Mouse (Mus musculus): ENCODE results near the gene Cish. TPM values are rescaled to one million over a fixed set of nuclear protein-coding genes. Genes with fewer than 3 reads are reported as not detected.

Cish gene
- polyA plus RNA-seq, 1 experiment from 2014 or later = 3.7 TPM

DNA sequence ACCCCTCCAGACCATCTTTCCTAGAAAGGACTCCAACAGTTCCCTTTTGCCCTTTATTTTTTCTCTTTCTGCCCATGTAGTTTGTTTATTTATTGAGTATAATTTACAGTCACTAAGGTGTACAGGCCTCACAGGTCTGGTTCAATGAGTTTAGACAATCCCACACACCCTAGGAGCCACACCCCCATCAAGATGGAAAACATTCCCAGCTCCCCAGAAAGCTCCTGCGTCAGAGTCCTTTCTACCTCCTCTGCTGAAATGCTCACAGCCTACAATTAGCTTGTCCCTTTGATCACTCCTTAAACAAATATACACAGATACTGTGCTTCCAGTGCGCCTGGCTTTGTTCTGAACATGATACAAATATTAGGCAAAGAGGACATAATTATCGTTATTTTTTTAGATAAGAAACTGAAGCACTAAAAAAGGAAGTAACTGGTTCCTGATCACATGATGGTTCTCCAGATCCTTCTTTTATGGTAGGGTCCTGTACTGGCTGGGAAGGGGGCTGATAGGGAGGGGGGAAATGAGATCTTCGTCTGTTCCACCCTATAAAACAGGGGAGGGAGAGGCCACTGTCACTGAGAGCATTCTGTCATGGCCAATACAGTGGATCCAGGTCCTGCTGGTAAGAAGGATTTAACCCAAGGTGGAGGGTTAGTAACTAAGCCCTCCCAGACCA lies 28.0 kb upstream of the Cish start:
- no peaks in the 10 kb centered on the region for H3K27me3 ChIP-seq (ENCODE audit: control insufficient read depth, insufficient read depth, low read length)
- WGBS = 46% methylated on average over 4 of the region's 4 CpGs
- H3K36me3 ChIP-seq (replicated peaks; ENCODE audit: control insufficient read depth, insufficient read depth, low read depth, low read length) = no peaks in the 10 kb centered on the region
- H3K4me3 ChIP-seq (ENCODE audit: low read depth, low read length) = no peak overlapping the region
- H3K4me1 ChIP-seq (ENCODE audit: control insufficient read depth, insufficient read depth, low read length) = no peaks in the 10 kb centered on the region
- DNase-seq (ENCODE audit: low spot score) = no peak
- no peak overlapping the region for H3K27ac ChIP-seq (replicated peaks; ENCODE audit: low read depth, low read length)
- no peak overlapping the region for H3K4me2 ChIP-seq (ENCODE audit: low read depth, low read length)
- no peaks in the 10 kb centered on the region for H3K9me3 ChIP-seq (replicated peaks; ENCODE audit: control insufficient read depth, low read length)
- no peak for ATAC-seq (replicated peaks; ENCODE audit: insufficient number of reproducible peaks, low FRiP score, low TSS enrichment, low read depth)
- H3K9ac ChIP-seq (replicated peaks; ENCODE audit: low read length) = no peak overlapping the region

DNA sequence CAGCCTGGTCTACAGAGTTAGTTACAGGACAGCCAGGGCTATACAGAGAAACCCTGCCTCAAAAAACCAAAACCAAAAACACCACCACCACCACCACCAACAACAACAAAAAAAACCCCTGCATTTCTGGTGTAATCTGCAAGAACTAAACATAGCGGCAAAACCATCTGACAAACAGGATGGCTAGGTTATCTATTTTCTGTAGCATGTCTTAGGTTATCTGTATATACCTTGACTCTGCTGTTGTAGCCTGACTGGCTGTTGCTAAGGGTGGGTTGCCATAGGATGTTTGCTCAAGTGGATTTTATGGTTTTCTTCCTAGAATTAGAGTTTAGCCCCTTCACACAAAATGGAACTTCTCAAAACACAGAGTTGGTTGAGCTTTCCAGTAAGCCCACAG lies 26.1 kb upstream of the Cish start:
- H3K9me3 ChIP-seq (replicated peaks; ENCODE audit: control insufficient read depth, low read length) = no peaks in the 10 kb centered on the region
- no peaks in the 10 kb centered on the region for H3K36me3 ChIP-seq (replicated peaks; ENCODE audit: control insufficient read depth, insufficient read depth, low read depth, low read length)
- DNase-seq (ENCODE audit: low spot score) = no peak
- no peak overlapping the region for H3K27ac ChIP-seq (replicated peaks; ENCODE audit: low read depth, low read length)
- WGBS = 97% methylated on average over 1 of the region's 1 CpGs
- H3K4me2 ChIP-seq (ENCODE audit: low read depth, low read length) = no peak overlapping the region
- no peak for ATAC-seq (replicated peaks; ENCODE audit: insufficient number of reproducible peaks, low FRiP score, low TSS enrichment, low read depth)
- H3K9ac ChIP-seq (replicated peaks; ENCODE audit: low read length) = no peak overlapping the region
- no peak overlapping the region for H3K4me3 ChIP-seq (ENCODE audit: low read depth, low read length)
- no peaks in the 10 kb centered on the region for H3K4me1 ChIP-seq (ENCODE audit: control insufficient read depth, insufficient read depth, low read length)
- no peaks in the 10 kb centered on the region for H3K27me3 ChIP-seq (ENCODE audit: control insufficient read depth, insufficient read depth, low read length)

DNA sequence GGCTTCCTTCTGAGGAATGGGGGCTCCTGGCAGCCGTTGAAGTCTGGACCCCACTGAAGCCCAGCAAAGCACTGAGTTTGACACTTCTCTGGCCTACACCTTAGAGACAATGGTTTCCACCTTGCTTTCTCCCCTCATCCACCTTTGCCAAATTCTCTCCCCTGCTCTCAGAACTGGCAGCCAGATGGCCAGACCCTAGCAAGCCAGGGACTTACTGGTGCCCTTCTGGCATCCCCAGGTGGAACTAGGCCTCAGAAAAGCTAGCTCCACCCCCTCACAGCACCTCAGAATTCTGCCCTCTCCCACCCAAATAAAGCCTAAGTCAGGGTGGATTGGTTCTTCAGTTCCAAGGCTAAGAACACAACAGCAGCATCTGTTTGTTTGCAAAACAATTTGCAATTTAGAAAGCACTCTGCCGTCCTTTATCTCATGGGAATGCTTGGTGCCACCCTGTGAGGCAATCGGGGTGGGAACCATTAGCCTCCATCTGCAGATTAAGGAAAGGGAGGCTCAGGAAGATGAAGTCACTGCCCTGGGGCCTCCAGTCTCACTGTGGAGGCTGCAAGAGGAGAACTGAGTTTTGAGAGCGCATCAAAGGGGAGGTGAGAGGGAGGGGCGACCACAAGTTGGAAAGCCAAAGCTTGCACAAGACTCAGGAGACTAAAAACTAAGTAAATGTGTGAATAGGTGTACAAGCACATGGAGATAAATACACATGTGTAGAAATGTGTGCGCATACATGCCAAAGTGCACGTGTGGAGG lies 24.5 kb upstream of the Cish start:
- no peak for DNase-seq (ENCODE audit: low spot score)
- ATAC-seq (replicated peaks; ENCODE audit: insufficient number of reproducible peaks, low FRiP score, low TSS enrichment, low read depth) = no peak
- no peak overlapping the region for H3K9ac ChIP-seq (replicated peaks; ENCODE audit: low read length)
- H3K4me3 ChIP-seq (ENCODE audit: low read depth, low read length) = no peak overlapping the region
- H3K27me3 ChIP-seq (ENCODE audit: control insufficient read depth, insufficient read depth, low read length) = no peaks in the 10 kb centered on the region
- no peak overlapping the region for H3K27ac ChIP-seq (replicated peaks; ENCODE audit: low read depth, low read length)
- H3K36me3 ChIP-seq (replicated peaks; ENCODE audit: control insufficient read depth, insufficient read depth, low read depth, low read length) = no peaks in the 10 kb centered on the region
- H3K9me3 ChIP-seq (replicated peaks; ENCODE audit: control insufficient read depth, low read length) = no peaks in the 10 kb centered on the region
- no peaks in the 10 kb centered on the region for H3K4me1 ChIP-seq (ENCODE audit: control insufficient read depth, insufficient read depth, low read length)
- 70% methylated on average over 7 of the region's 7 CpGs for WGBS
- H3K4me2 ChIP-seq (ENCODE audit: low read depth, low read length) = no peak overlapping the region

DNA sequence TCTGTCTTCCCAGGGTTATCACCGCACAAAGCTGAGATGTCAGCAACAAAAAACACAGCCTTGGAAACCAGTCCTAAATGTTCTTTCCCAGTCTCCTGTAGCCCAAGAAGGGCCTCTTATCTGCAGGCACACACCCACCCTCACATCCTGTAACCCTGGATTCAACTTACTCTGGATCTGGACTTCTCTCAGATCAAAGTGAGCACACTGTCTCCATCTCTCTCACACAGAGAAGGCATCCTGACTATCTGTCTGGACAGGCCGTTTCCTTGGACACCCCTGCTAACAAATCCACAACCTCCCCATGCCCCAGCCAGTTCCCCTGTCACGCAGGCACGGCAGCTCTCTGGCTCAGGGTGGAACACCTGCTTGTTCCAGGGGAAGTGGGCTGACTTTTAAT lies 23.5 kb upstream of the Cish start:
- Histone ChIP-seq H3K36me3 (replicated peaks; ENCODE audit: control insufficient read depth, insufficient read depth, low read depth, low read length) (no peaks in the 10 kb centered on the region), H3K4me2 (ENCODE audit: low read depth, low read length) (no peak overlapping the region), H3K9ac (replicated peaks; ENCODE audit: low read length) (no peak overlapping the region), H3K27me3 (ENCODE audit: control insufficient read depth, insufficient read depth, low read length) (no peaks in the 10 kb centered on the region), H3K9me3 (replicated peaks; ENCODE audit: control insufficient read depth, low read length) (no peaks in the 10 kb centered on the region), H3K27ac (replicated peaks; ENCODE audit: low read depth, low read length) (no peak overlapping the region), H3K4me1 (ENCODE audit: control insufficient read depth, insufficient read depth, low read length) (no peaks in the 10 kb centered on the region), H3K4me3 (ENCODE audit: low read depth, low read length) (no peak overlapping the region)
- no peak for DNase-seq (ENCODE audit: low spot score)
- 74% methylated on average over 4 of the region's 4 CpGs for WGBS
- ATAC-seq (replicated peaks; ENCODE audit: insufficient number of reproducible peaks, low FRiP score, low TSS enrichment, low read depth) = no peak

DNA sequence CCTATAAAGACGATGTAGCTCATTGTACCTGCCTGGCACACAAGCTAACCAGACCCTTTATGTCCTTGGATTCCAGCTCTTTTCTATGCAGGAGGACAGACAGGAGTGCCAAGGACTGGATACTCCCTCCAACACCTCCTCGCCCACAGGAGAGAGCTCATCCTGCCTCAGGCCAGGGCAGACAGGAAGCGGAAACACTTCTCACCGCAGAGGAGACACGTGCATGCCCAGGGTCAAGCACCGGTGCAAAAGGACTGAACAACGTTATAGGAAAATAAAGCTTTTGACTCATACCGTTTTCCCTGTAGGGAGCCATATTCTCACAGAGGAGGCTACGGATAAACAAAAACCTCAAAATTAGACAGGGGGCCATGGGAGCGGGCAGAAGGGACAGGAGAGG lies 22.6 kb upstream of the Cish start:
- Histone ChIP-seq H3K4me3 (ENCODE audit: low read depth, low read length) (no peak overlapping the region), H3K9me3 (replicated peaks; ENCODE audit: control insufficient read depth, low read length) (no peaks in the 10 kb centered on the region), H3K9ac (replicated peaks; ENCODE audit: low read length) (no peak overlapping the region), H3K27ac (replicated peaks; ENCODE audit: low read depth, low read length) (no peak overlapping the region), H3K4me1 (ENCODE audit: control insufficient read depth, insufficient read depth, low read length) (no peaks in the 10 kb centered on the region), H3K27me3 (ENCODE audit: control insufficient read depth, insufficient read depth, low read length) (no peaks in the 10 kb centered on the region), H3K4me2 (ENCODE audit: low read depth, low read length) (no peak overlapping the region), H3K36me3 (replicated peaks; ENCODE audit: control insufficient read depth, insufficient read depth, low read depth, low read length) (no peaks in the 10 kb centered on the region)
- ATAC-seq (replicated peaks; ENCODE audit: insufficient number of reproducible peaks, low FRiP score, low TSS enrichment, low read depth) (no peak), DNase-seq (ENCODE audit: low spot score) (no peak)
- 68% methylated on average over 10 of the region's 10 CpGs for WGBS

GRCm38 (mm10) chr9:107274751-107275150 lies 21.1 kb upstream of the Cish start:
- no peak overlapping the region for H3K9ac ChIP-seq (replicated peaks; ENCODE audit: low read length)
- H3K9me3 ChIP-seq (replicated peaks; ENCODE audit: control insufficient read depth, low read length) = no peaks in the 10 kb centered on the region
- H3K4me1 ChIP-seq (ENCODE audit: control insufficient read depth, insufficient read depth, low read length) = peaks cover 2% of the 10 kb centered on the region
- ATAC-seq (replicated peaks; ENCODE audit: insufficient number of reproducible peaks, low FRiP score, low TSS enrichment, low read depth) = no peak
- no peak for DNase-seq (ENCODE audit: low spot score)
- 83% methylated on average over 6 of the region's 6 CpGs for whole genome bisulfite sequencing
- no peak overlapping the region for H3K4me2 ChIP-seq (ENCODE audit: low read depth, low read length)
- H3K27ac ChIP-seq (replicated peaks; ENCODE audit: low read depth, low read length) = no peak overlapping the region
- no peaks in the 10 kb centered on the region for H3K36me3 ChIP-seq (replicated peaks; ENCODE audit: control insufficient read depth, insufficient read depth, low read depth, low read length)
- H3K4me3 ChIP-seq (ENCODE audit: low read depth, low read length) = no peak overlapping the region
- H3K27me3 ChIP-seq (ENCODE audit: control insufficient read depth, insufficient read depth, low read length) = no peaks in the 10 kb centered on the region

- H3K9ac ChIP-seq (replicated peaks; ENCODE audit: low read length) = no peak overlapping the region
- no peak for DNase-seq (ENCODE audit: low spot score)
- ATAC-seq (replicated peaks; ENCODE audit: insufficient number of reproducible peaks, low FRiP score, low TSS enrichment, low read depth) = no peak
- H3K4me3 ChIP-seq (ENCODE audit: low read depth, low read length) = no peak overlapping the region
- H3K36me3 ChIP-seq (replicated peaks; ENCODE audit: control insufficient read depth, insufficient read depth, low read depth, low read length) = no peaks in the 10 kb centered on the region
- H3K27me3 ChIP-seq (ENCODE audit: control insufficient read depth, insufficient read depth, low read length) = no peaks in the 10 kb centered on the region
- peaks cover 2% of the 10 kb centered on the region for H3K4me1 ChIP-seq (ENCODE audit: control insufficient read depth, insufficient read depth, low read length)
- no peak overlapping the region for H3K27ac ChIP-seq (replicated peaks; ENCODE audit: low read depth, low read length)
- 86% methylated on average over 5 of the region's 5 CpGs for WGBS
- H3K9me3 ChIP-seq (replicated peaks; ENCODE audit: control insufficient read depth, low read length) = no peaks in the 10 kb centered on the region
- no peak overlapping the region for H3K4me2 ChIP-seq (ENCODE audit: low read depth, low read length)
Measured at GRCm38 (mm10) chr9:107275710-107276109, 20.1 kb upstream of the Cish start.

- no peaks in the 10 kb centered on the region for H3K36me3 ChIP-seq (replicated peaks; ENCODE audit: control insufficient read depth, insufficient read depth, low read depth, low read length)
- ATAC-seq (replicated peaks; ENCODE audit: insufficient number of reproducible peaks, low FRiP score, low TSS enrichment, low read depth) (no peak), DNase-seq (ENCODE audit: low spot score) (no peak)
- H3K9me3 ChIP-seq (replicated peaks; ENCODE audit: control insufficient read depth, low read length) = no peaks in the 10 kb centered on the region
- H3K4me1 ChIP-seq (ENCODE audit: control insufficient read depth, insufficient read depth, low read length) = peaks cover 2% of the 10 kb centered on the region
- no peak overlapping the region for H3K9ac ChIP-seq (replicated peaks; ENCODE audit: low read length)
- H3K4me3 ChIP-seq (ENCODE audit: low read depth, low read length) = no peak overlapping the region
- H3K4me2 ChIP-seq (ENCODE audit: low read depth, low read length) = no peak overlapping the region
- 84% methylated on average over 7 of the region's 7 CpGs for WGBS
- no peaks in the 10 kb centered on the region for H3K27me3 ChIP-seq (ENCODE audit: control insufficient read depth, insufficient read depth, low read length)
- no peak overlapping the region for H3K27ac ChIP-seq (replicated peaks; ENCODE audit: low read depth, low read length)
Measured at GRCm38 (mm10) chr9:107277603-107278002, 18.2 kb upstream of the Cish start.

All from embryonic facial prominence, embryonic 11.5 days (tissue).